Mouse (Mus musculus): ENCODE data around the gene Itgb5. TPM values are rescaled to one million over a fixed set of nuclear protein-coding genes. Genes with fewer than 3 reads are reported as not detected.

Gene Itgb5
- total and polyA plus RNA-seq, 3 experiments = 0.85 to 20.1 (median 1.8) TPM

GRCm38 (mm10) chr16:33879031-33879430, 49.6 kb downstream of the Itgb5 start:
- dilution Hi-C loops (cut with MboI; ENCODE audit: extremely low pct_ligation_motif_present, extremely low pct_unique_long_range_greater_than_20kb, low sequenced_read_pairs) (no loop called here), in situ Hi-C loops (cut with MboI; ENCODE audit: low pct_ligation_motif_present, low pct_unique_long_range_greater_than_20kb, low sequenced_read_pairs) (no loop called here)
- Histone ChIP-seq H3K27me3 (replicated peaks) (no peaks in the 10 kb centered on the region), H3K9ac (ENCODE audit: insufficient read depth, low read depth) (no peak overlapping the region), H3K4me3 (replicated peaks in 1 of 3; ENCODE audit: low read depth in 2 of 3, low read length in 2 of 3, poor library complexity in 1 of 3) (no peak overlapping the region), H3K27ac (ENCODE audit: insufficient read depth, low read depth) (no peak overlapping the region), H3K9me3 (replicated peaks; ENCODE audit: low read length) (no peaks in the 10 kb centered on the region), H3K4me1 (ENCODE audit: control insufficient read depth in 1 of 2, insufficient read depth in 2 of 2) (no peaks in the 10 kb centered on the region), H3K36me3 (replicated peaks in 1 of 2; ENCODE audit: control insufficient read depth in 1 of 2, insufficient read depth in 1 of 2, low read length in 1 of 2) (no peaks in the 10 kb centered on the region), H3K79me2 (replicated peaks; ENCODE audit: control insufficient read depth, extremely low read depth, insufficient read depth, poor library complexity, severe bottlenecking) (no peaks in the 10 kb centered on the region), H3K4me2 (ENCODE audit: insufficient read depth, low read depth, poor library complexity, severe bottlenecking) (no peak overlapping the region)
- TF ChIP-seq BHLHE40 (IDR thresholded peaks at IDR 0.05; ENCODE audit: low read depth, low read length) (no peak), SIN3A (IDR thresholded peaks at IDR 0.05; ENCODE audit: low read length) (no peak), CHD2 (IDR thresholded peaks at IDR 0.05; ENCODE audit: low read length) (no peak), UBTF (IDR thresholded peaks at IDR 0.05; ENCODE audit: low read depth, low read length) (no peak), ZKSCAN1 (IDR thresholded peaks at IDR 0.05; ENCODE audit: borderline replicate concordance, low read depth, low read length) (no peak), IRF4 (IDR thresholded peaks at IDR 0.05; ENCODE audit: low read depth, low read length) (no peak), KAT2A (IDR thresholded peaks at IDR 0.05; ENCODE audit: insufficient replicate concordance, low read length) (no peak), MXI1 (IDR thresholded peaks at IDR 0.05; ENCODE audit: low read depth, low read length) (no peak)
- no peak for DNase-seq (ENCODE audit: extremely low read depth)

GRCm38 (mm10) chr16:33879556-33879955, 50.1 kb downstream of the Itgb5 start:
- dilution Hi-C loops (cut with MboI; ENCODE audit: extremely low pct_ligation_motif_present, extremely low pct_unique_long_range_greater_than_20kb, low sequenced_read_pairs) = no loop called here
- no peak overlapping the region for H3K27ac ChIP-seq (ENCODE audit: insufficient read depth, low read depth)
- no peaks in the 10 kb centered on the region for H3K27me3 ChIP-seq (replicated peaks)
- no peaks in the 10 kb centered on the region for H3K36me3 ChIP-seq (replicated peaks in 1 of 2; ENCODE audit: control insufficient read depth in 1 of 2, insufficient read depth in 1 of 2, low read length in 1 of 2)
- TF ChIP-seq RCOR1 (conservative IDR thresholded peaks at IDR 0.05; ENCODE audit: low read depth, low read length) = no peak
- no peak for TF ChIP-seq MYC (IDR thresholded peaks at IDR 0.05; ENCODE audit: low read depth, low read length)
- no peak for TF ChIP-seq ZKSCAN1 (IDR thresholded peaks at IDR 0.05; ENCODE audit: borderline replicate concordance, low read depth, low read length)
- TF ChIP-seq IRF4 (IDR thresholded peaks at IDR 0.05; ENCODE audit: low read depth, low read length) = no peak
- TF ChIP-seq BHLHE40 (IDR thresholded peaks at IDR 0.05; ENCODE audit: low read depth, low read length) = no peak
- no peak for TF ChIP-seq EP300 (IDR thresholded peaks at IDR 0.05; ENCODE audit: low read length)
- TF ChIP-seq NRF1 (IDR thresholded peaks at IDR 0.05; ENCODE audit: low read depth, low read length) = no peak
- TF ChIP-seq CHD1 (IDR thresholded peaks at IDR 0.05; ENCODE audit: low read depth, low read length) = no peak
- H3K79me2 ChIP-seq (replicated peaks; ENCODE audit: control insufficient read depth, extremely low read depth, insufficient read depth, poor library complexity, severe bottlenecking) = no peaks in the 10 kb centered on the region
- H3K9me3 ChIP-seq (replicated peaks; ENCODE audit: low read length) = no peaks in the 10 kb centered on the region
- H3K4me2 ChIP-seq (ENCODE audit: insufficient read depth, low read depth, poor library complexity, severe bottlenecking) = no peak overlapping the region
- H3K9ac ChIP-seq (ENCODE audit: insufficient read depth, low read depth) = no peak overlapping the region
- DNase-seq (ENCODE audit: extremely low read depth) = no peak
- no peak overlapping the region for H3K4me3 ChIP-seq (replicated peaks in 1 of 3; ENCODE audit: low read depth in 2 of 3, low read length in 2 of 3, poor library complexity in 1 of 3)
- H3K4me1 ChIP-seq (ENCODE audit: control insufficient read depth in 1 of 2, insufficient read depth in 2 of 2) = no peaks in the 10 kb centered on the region
- in situ Hi-C loops (cut with MboI; ENCODE audit: low pct_ligation_motif_present, low pct_unique_long_range_greater_than_20kb, low sequenced_read_pairs) = no loop called here

GRCm38 (mm10) chr16:33880765-33881164, 51.3 kb downstream of the Itgb5 start:
- no peak overlapping the region for H3K4me2 ChIP-seq (ENCODE audit: insufficient read depth, low read depth, poor library complexity, severe bottlenecking)
- in situ Hi-C loops (cut with MboI; ENCODE audit: low pct_ligation_motif_present, low pct_unique_long_range_greater_than_20kb, low sequenced_read_pairs) (no loop called here), dilution Hi-C loops (cut with MboI; ENCODE audit: extremely low pct_ligation_motif_present, extremely low pct_unique_long_range_greater_than_20kb, low sequenced_read_pairs) (no loop called here)
- H3K9ac ChIP-seq (ENCODE audit: insufficient read depth, low read depth) = no peak overlapping the region
- no peaks in the 10 kb centered on the region for H3K79me2 ChIP-seq (replicated peaks; ENCODE audit: control insufficient read depth, extremely low read depth, insufficient read depth, poor library complexity, severe bottlenecking)
- DNase-seq (ENCODE audit: extremely low read depth) = no peak
- H3K4me1 ChIP-seq (ENCODE audit: control insufficient read depth in 1 of 2, insufficient read depth in 2 of 2) = peaks cover 0 to 3% of the 10 kb centered on the region in 2 experiments; a peak in 1 of 4 replicates
- H3K27me3 ChIP-seq (replicated peaks) = no peaks in the 10 kb centered on the region
- no peak overlapping the region for H3K4me3 ChIP-seq (replicated peaks in 1 of 3; ENCODE audit: low read depth in 2 of 3, low read length in 2 of 3, poor library complexity in 1 of 3)
- H3K9me3 ChIP-seq (replicated peaks; ENCODE audit: low read length) = no peaks in the 10 kb centered on the region
- no peak overlapping the region for H3K27ac ChIP-seq (ENCODE audit: insufficient read depth, low read depth)
- TF ChIP-seq RCOR1 (conservative IDR thresholded peaks at IDR 0.05; ENCODE audit: low read depth, low read length) (no peak), CHD1 (IDR thresholded peaks at IDR 0.05; ENCODE audit: low read depth, low read length) (no peak), E2F4 (IDR thresholded peaks at IDR 0.05; ENCODE audit: insufficient replicate concordance, low read depth, low read length) (no peak), MEF2A (IDR thresholded peaks at IDR 0.05; ENCODE audit: borderline replicate concordance, low read depth, low read length) (no peak), MAZ (IDR thresholded peaks at IDR 0.05; ENCODE audit: low read depth, low read length) (no peak)
- no peaks in the 10 kb centered on the region for H3K36me3 ChIP-seq (replicated peaks in 1 of 2; ENCODE audit: control insufficient read depth in 1 of 2, insufficient read depth in 1 of 2, low read length in 1 of 2)

All from CH12.LX (cell line).